In the genomic region with DNA sequence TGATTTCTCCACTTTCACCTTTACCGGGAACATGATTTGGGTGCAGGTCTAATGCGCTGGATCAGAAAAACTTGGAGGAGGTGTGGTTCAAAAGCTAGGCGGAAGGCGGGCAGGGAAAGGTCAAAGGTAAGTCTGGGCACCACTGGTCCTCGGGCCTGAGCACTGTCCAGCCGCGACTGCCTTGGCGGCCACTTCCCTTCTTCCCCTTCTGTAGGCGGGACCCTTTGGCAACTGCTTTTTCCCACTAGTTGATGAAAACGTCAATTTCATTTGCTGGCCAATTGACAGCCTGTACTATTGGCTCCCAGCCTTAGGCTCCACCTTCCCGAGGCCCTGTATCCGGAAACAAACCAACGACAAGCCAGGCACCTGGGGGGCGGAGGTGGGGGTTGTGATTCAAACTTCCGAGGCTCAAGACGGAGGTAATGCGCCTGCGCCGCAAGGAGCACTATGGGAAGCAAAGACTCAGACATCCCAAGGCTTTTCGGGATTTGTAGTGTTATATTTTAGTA, we compare ENCODE assay signal across 8 mouse cellular contexts. TPM values are rescaled to one million over a fixed set of nuclear protein-coding genes. Genes with fewer than 3 reads are reported as not detected.
DNase-seq lines count a peak whose midpoint lies in the region; ATAC-seq and TF ChIP-seq lines count a peak whose summit lies in the region.

TSS of gene Lin37 (minus strand) at position 396 of the 512 bp plus-strand sequence.

- no peaks in the 10 kb centered on the region for H3K27me3 ChIP-seq in embryonic facial prominence, embryonic 13.5 days
- H3K27me3 ChIP-seq in kidney, adult 2 months (replicated peaks; ENCODE audit: control insufficient read depth, insufficient read depth, low read length), result no peaks in the 10 kb centered on the region
- no peaks in the 10 kb centered on the region for H3K27me3 ChIP-seq in limb, embryonic 12.5 days
- no peaks in the 10 kb centered on the region for H3K27me3 ChIP-seq in midbrain, embryonic 15.5 days (replicated peaks)
- no peaks in the 10 kb centered on the region for H3K27me3 ChIP-seq in spleen, adult 2 months (ENCODE audit: control insufficient read depth, insufficient read depth, low read length)

- no peak for TF ChIP-seq CTCF in kidney, adult 2 months (conservative IDR thresholded peaks at IDR 0.05; ENCODE audit: insufficient read depth, insufficient read length, low read depth, low read length)
- no peak for TF ChIP-seq CTCF in spleen, adult 2 months (IDR thresholded peaks at IDR 0.05; ENCODE audit: extremely low read depth, insufficient read depth, insufficient read length, insufficient replicate concordance)

- H3K36me3 ChIP-seq in embryonic facial prominence, embryonic 13.5 days, result peaks cover 30% of the 10 kb centered on the region
- no peaks in the 10 kb centered on the region for H3K36me3 ChIP-seq in kidney, adult 2 months (ENCODE audit: control insufficient read depth, insufficient read depth, low read length)
- peaks cover 33% of the 10 kb centered on the region for H3K36me3 ChIP-seq in limb, embryonic 12.5 days
- H3K36me3 ChIP-seq in midbrain, embryonic 15.5 days (replicated peaks), result peaks cover 26% of the 10 kb centered on the region; the same call in 1 of the 2 replicates
- H3K36me3 ChIP-seq in spleen, adult 2 months (ENCODE audit: control insufficient read depth, insufficient read depth, low read length), result peaks cover 19% of the 10 kb centered on the region

- TF ChIP-seq POLR2A in kidney, adult 2 months (IDR thresholded peaks at IDR 0.05; ENCODE audit: low read depth, low read length), result no peak
- TF ChIP-seq POLR2A in spleen, adult 2 months (IDR thresholded peaks at IDR 0.05; ENCODE audit: low read depth, low read length), result peak; percentile 79

- H3K4me2 ChIP-seq in embryonic facial prominence, embryonic 13.5 days, result peak within 1 kb of the TSS; percentile 94
- H3K4me2 ChIP-seq in limb, embryonic 12.5 days, result peak within 1 kb of the TSS; percentile 93
- H3K4me2 ChIP-seq in midbrain, embryonic 15.5 days, result peak within 1 kb of the TSS; percentile 97

- H3K9ac ChIP-seq in embryonic facial prominence, embryonic 13.5 days, result peak within 1 kb of the TSS; percentile 85
- H3K9ac ChIP-seq in limb, embryonic 12.5 days (replicated peaks), result peak within 1 kb of the TSS; percentile 67
- peak within 1 kb of the TSS; percentile 70 for H3K9ac ChIP-seq in midbrain, embryonic 15.5 days

- peak; percentile 82 for ATAC-seq in embryonic facial prominence, embryonic 13.5 days (ENCODE audit: insufficient number of reproducible peaks, insufficient read depth, low FRiP score, low TSS enrichment, low read depth)
- ATAC-seq in limb, embryonic 12.5 days (ENCODE audit: insufficient number of reproducible peaks, insufficient read depth, low FRiP score, low TSS enrichment, low read depth), result peak; percentile 77
- peak; percentile 89 for ATAC-seq in midbrain, embryonic 15.5 days (replicated peaks)

- peak; percentile 89 for DNase-seq in 3134 (ENCODE audit: extremely low read depth, insufficient read length, low spot score)
- peak; percentile 97 to 98 for DNase-seq in adrenal gland, postnatal 36 days
- DNase-seq in heart, adult 18-20 months, result peak; percentile 96 to 99
- DNase-seq in kidney, adult 2 months, result peak; percentile 100
- DNase-seq in spleen, adult 2 months (ENCODE audit: low read depth in 1 of 2, low spot score in 2 of 2), result peak; percentile 86 to 93

- H3K4me1 ChIP-seq in embryonic facial prominence, embryonic 13.5 days, result peaks cover 37% of the 10 kb centered on the region
- H3K4me1 ChIP-seq in kidney, adult 2 months (ENCODE audit: control insufficient read depth, insufficient read depth, low read length), result peaks cover 3% of the 10 kb centered on the region; the same call in 1 of the 2 replicates
- H3K4me1 ChIP-seq in limb, embryonic 12.5 days (replicated peaks), result peaks cover 27% of the 10 kb centered on the region
- H3K4me1 ChIP-seq in midbrain, embryonic 15.5 days, result peaks cover 35% of the 10 kb centered on the region
- H3K4me1 ChIP-seq in spleen, adult 2 months (ENCODE audit: control insufficient read depth, insufficient read depth, insufficient read length), result peaks cover 6% of the 10 kb centered on the region; the same call in 1 of the 2 replicates

- peak within 1 kb of the TSS; percentile 69 for H3K4me3 ChIP-seq in embryonic facial prominence, embryonic 13.5 days
- H3K4me3 ChIP-seq in kidney, adult 2 months (ENCODE audit: insufficient read depth, low read depth, low read length), result peak within 1 kb of the TSS; percentile 64
- peak within 1 kb of the TSS; percentile 64 for H3K4me3 ChIP-seq in limb, embryonic 12.5 days (replicated peaks)
- H3K4me3 ChIP-seq in midbrain, embryonic 15.5 days, result peak within 1 kb of the TSS; percentile 60
- peak within 1 kb of the TSS; percentile 81 for H3K4me3 ChIP-seq in spleen, adult 2 months (ENCODE audit: extremely low read depth, insufficient read depth, insufficient read length)

- no peak within 1 kb of the TSS; the same call in 1 of the 2 replicates for H3K27ac ChIP-seq in embryonic facial prominence, embryonic 13.5 days
- H3K27ac ChIP-seq in kidney, adult 2 months (ENCODE audit: insufficient read depth, low read depth, low read length), result peak within 1 kb of the TSS; percentile 26
- H3K27ac ChIP-seq in limb, embryonic 12.5 days, result peak within 1 kb of the TSS; percentile 14; the same call in 1 of the 2 replicates
- H3K27ac ChIP-seq in midbrain, embryonic 15.5 days, result peak within 1 kb of the TSS; percentile 71
- H3K27ac ChIP-seq in spleen, adult 2 months (ENCODE audit: insufficient read depth, low read length), result peak within 1 kb of the TSS; percentile 74

- H3K9me3 ChIP-seq in embryonic facial prominence, embryonic 13.5 days, result no peaks in the 10 kb centered on the region
- no peaks in the 10 kb centered on the region for H3K9me3 ChIP-seq in limb, embryonic 12.5 days
- H3K9me3 ChIP-seq in midbrain, embryonic 15.5 days, result no peaks in the 10 kb centered on the region

- WGBS in embryonic facial prominence, embryonic 13.5 days, result 0% methylated on average over 20 of the region's 20 CpGs
- 2% methylated on average over 20 of the region's 20 CpGs for WGBS in kidney, adult 2 months
- under 1% methylated on average over 20 of the region's 20 CpGs for WGBS in limb, embryonic 12.5 days
- under 1% methylated on average over 20 of the region's 20 CpGs for WGBS in midbrain, embryonic 15.5 days
- WGBS in spleen, adult 2 months, result under 1% methylated on average over 20 of the region's 20 CpGs

RNA-seq across cellular contexts. Expression of gene Lin37, which starts in this region (rescaled TPM):
- total RNA-seq in adrenal gland, postnatal 36 days (2021), result 10 to 100 TPM; 46.2 to 55.4 TPM
- 44.1 and 47.7 TPM in 2 replicates for polyA plus RNA-seq in embryonic facial prominence, embryonic 13.5 days (2015; fragmentation: Nextera tagmentation; extraction: Ambion mirVana)
- total RNA-seq in heart, adult 18-20 months (2021), result 10 to 100 TPM; 16.8 to 18.8 TPM
- polyA plus RNA-seq in kidney, adult 2 months (2012; rRNA removed), result 29.0 and 33.8 TPM in 2 replicates
- 45.4 and 51.5 TPM in 2 replicates for polyA plus RNA-seq in limb, embryonic 12.5 days (2016; fragmentation: Nextera tagmentation; extraction: Ambion mirVana)
- 53.6 and 63.8 TPM in 2 replicates for polyA plus RNA-seq in midbrain, embryonic 15.5 days (2015; fragmentation: Nextera tagmentation; extraction: Ambion mirVana)
- 34.9 and 36.4 TPM in 2 replicates for polyA plus RNA-seq in spleen, adult 2 months (2012; rRNA removed)
